Mouse (Mus musculus): ENCODE data around the gene 1700028P14Rik. TPM values are rescaled to one million over a fixed set of nuclear protein-coding genes. Genes with fewer than 3 reads are reported as not detected.
A peak's percentile ranks its signal among the peaks of the same experiment; 100 is the strongest.

Gene 1700028P14Rik
- polyA plus RNA-seq, 1 experiment, result not detected

DNA sequence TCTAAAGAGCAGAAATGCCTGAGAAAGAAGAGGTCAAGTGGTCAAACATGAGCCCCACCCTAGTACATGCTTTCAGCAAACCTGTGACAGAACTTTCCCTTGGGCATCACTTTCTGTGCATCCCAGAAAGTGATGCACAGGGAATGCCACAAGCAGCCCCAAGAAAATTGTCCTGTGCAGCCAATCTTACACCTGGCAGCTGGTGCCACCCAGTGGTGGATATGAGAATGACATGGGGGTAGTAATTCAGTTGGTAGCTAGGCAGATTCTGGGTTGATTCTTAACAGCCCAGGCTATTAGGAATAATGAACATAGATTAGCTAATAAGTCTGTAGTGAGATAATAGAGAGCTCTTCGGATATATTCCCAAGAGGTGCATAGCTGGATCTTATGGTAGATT, 128.9 kb downstream of the 1700028P14Rik start:
- peak in 1 of 2 experiments; percentile 48 for DNase-seq (ENCODE audit: low read depth in 1 of 2, low spot score in 2 of 2)
- Histone ChIP-seq H3K27ac (ENCODE audit: insufficient read depth, low read length) (no peak overlapping the region), H3K36me3 (ENCODE audit: control insufficient read depth, insufficient read depth, low read length) (no peaks in the 10 kb centered on the region), H3K4me1 (ENCODE audit: control insufficient read depth, insufficient read depth, insufficient read length) (no peaks in the 10 kb centered on the region), H3K27me3 (ENCODE audit: control insufficient read depth, insufficient read depth, low read length) (no peaks in the 10 kb centered on the region), H3K4me3 (ENCODE audit: extremely low read depth, insufficient read depth, insufficient read length) (no peak overlapping the region)
- 12% methylated on average over 1 of the region's 1 CpGs for WGBS
- TF ChIP-seq POLR2A (IDR thresholded peaks at IDR 0.05; ENCODE audit: low read depth, low read length), result no peak
- peak; percentile 51; the same call in 1 of the 2 replicates for TF ChIP-seq CTCF (IDR thresholded peaks at IDR 0.05; ENCODE audit: extremely low read depth, insufficient read depth, insufficient read length, insufficient replicate concordance)

DNA sequence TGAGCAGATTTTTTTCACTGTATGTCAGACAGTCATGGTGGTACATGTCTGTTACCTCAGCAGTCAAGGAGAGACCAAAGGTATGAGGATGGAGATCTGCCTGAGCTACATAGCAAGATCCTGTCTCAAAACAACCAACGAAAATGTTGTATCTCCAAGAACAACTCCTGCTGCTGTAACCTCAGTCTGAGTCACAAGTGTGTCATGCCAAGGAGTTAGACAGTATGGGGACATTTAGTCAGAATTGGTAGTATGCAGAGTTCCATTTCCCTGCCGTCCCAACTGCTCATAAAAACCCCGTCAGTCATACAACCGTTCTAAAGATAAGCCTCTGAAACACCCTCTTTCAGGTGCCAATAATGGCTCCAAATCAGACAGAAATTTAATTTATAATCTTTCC, 130.8 kb downstream of the 1700028P14Rik start:
- Histone ChIP-seq H3K36me3 (ENCODE audit: control insufficient read depth, insufficient read depth, low read length) (no peaks in the 10 kb centered on the region), H3K27me3 (ENCODE audit: control insufficient read depth, insufficient read depth, low read length) (no peaks in the 10 kb centered on the region), H3K4me3 (ENCODE audit: extremely low read depth, insufficient read depth, insufficient read length) (no peak overlapping the region), H3K4me1 (ENCODE audit: control insufficient read depth, insufficient read depth, insufficient read length) (no peaks in the 10 kb centered on the region), H3K27ac (ENCODE audit: insufficient read depth, low read length) (no peak overlapping the region)
- TF ChIP-seq CTCF (IDR thresholded peaks at IDR 0.05; ENCODE audit: extremely low read depth, insufficient read depth, insufficient read length, insufficient replicate concordance) (no peak), POLR2A (IDR thresholded peaks at IDR 0.05; ENCODE audit: low read depth, low read length) (no peak)
- no peak for DNase-seq (ENCODE audit: low read depth in 1 of 2, low spot score in 2 of 2)
- WGBS, result 82% methylated on average over 4 of the region's 4 CpGs

DNA sequence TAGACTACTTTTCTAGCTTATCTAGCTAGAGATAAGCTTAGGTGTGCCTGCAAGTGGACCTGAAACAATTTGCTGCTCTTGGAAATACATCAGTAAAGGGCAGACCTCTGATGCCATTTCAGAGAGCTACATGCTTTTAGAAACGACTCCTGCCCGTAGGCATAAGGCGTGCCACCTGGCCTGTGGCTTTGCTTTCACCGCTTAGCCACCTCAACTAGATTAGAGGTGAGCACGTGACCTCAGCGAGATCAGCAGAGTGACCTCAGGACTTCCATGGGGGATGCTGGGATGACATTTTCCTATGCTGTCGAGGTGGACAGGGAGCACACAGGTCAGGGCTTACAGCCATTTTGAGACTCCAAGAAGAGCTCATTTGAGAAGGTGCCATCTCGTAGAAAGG, 131.5 kb downstream of the 1700028P14Rik start:
- no peak overlapping the region for H3K4me3 ChIP-seq (ENCODE audit: extremely low read depth, insufficient read depth, insufficient read length)
- WGBS, result 84% methylated on average over 8 of the region's 8 CpGs
- TF ChIP-seq CTCF (IDR thresholded peaks at IDR 0.05; ENCODE audit: extremely low read depth, insufficient read depth, insufficient read length, insufficient replicate concordance) (no peak), POLR2A (IDR thresholded peaks at IDR 0.05; ENCODE audit: low read depth, low read length) (no peak)

DNA sequence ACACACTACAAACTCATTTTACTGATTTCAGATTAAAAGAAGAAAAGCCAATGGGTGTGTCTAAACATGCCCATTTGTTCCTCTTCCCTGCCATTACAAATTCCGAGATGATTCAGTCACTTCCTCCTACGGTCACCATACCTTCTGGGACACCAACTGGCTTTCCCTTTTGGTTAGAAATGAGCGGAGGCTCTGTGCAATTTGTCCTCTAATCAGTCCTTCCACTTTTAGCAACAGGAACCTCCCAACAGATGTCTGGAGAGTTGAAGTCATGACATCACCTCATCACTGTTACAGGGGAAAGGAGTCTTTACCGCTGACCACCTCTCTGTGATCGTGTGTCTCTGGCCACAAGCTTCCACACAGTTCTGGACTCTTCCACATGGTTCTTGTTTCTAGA, 132.0 kb downstream of the 1700028P14Rik start:
- H3K27ac ChIP-seq (ENCODE audit: insufficient read depth, low read length), result no peak overlapping the region
- WGBS, result 21% methylated on average over 5 of the region's 5 CpGs
- TF ChIP-seq POLR2A (IDR thresholded peaks at IDR 0.05; ENCODE audit: low read depth, low read length) (no peak), CTCF (IDR thresholded peaks at IDR 0.05; ENCODE audit: extremely low read depth, insufficient read depth, insufficient read length, insufficient replicate concordance) (no peak)
- no peaks in the 10 kb centered on the region for H3K36me3 ChIP-seq (ENCODE audit: control insufficient read depth, insufficient read depth, low read length)
- H3K27me3 ChIP-seq (ENCODE audit: control insufficient read depth, insufficient read depth, low read length), result no peaks in the 10 kb centered on the region
- no peak for DNase-seq (ENCODE audit: low read depth in 1 of 2, low spot score in 2 of 2)
- no peaks in the 10 kb centered on the region for H3K4me1 ChIP-seq (ENCODE audit: control insufficient read depth, insufficient read depth, insufficient read length)
- H3K4me3 ChIP-seq (ENCODE audit: extremely low read depth, insufficient read depth, insufficient read length), result no peak overlapping the region

More for the DNA sequence above, 131.5 kb downstream of the 1700028P14Rik start:
- Histone ChIP-seq H3K27ac (ENCODE audit: insufficient read depth, low read length) (no peak overlapping the region), H3K4me1 (ENCODE audit: control insufficient read depth, insufficient read depth, insufficient read length) (no peaks in the 10 kb centered on the region), H3K36me3 (ENCODE audit: control insufficient read depth, insufficient read depth, low read length) (no peaks in the 10 kb centered on the region), H3K27me3 (ENCODE audit: control insufficient read depth, insufficient read depth, low read length) (no peaks in the 10 kb centered on the region)
- DNase-seq (ENCODE audit: low read depth in 1 of 2, low spot score in 2 of 2), result no peak

GRCm38 (mm10) chr19:23518477-23518876, 134.1 kb downstream of the 1700028P14Rik start:
- Histone ChIP-seq H3K4me3 (ENCODE audit: extremely low read depth, insufficient read depth, insufficient read length) (no peak overlapping the region), H3K4me1 (ENCODE audit: control insufficient read depth, insufficient read depth, insufficient read length) (no peaks in the 10 kb centered on the region), H3K27ac (ENCODE audit: insufficient read depth, low read length) (no peak overlapping the region), H3K36me3 (ENCODE audit: control insufficient read depth, insufficient read depth, low read length) (no peaks in the 10 kb centered on the region), H3K27me3 (ENCODE audit: control insufficient read depth, insufficient read depth, low read length) (no peaks in the 10 kb centered on the region)
- no peak for TF ChIP-seq POLR2A (IDR thresholded peaks at IDR 0.05; ENCODE audit: low read depth, low read length)
- no peak for TF ChIP-seq CTCF (IDR thresholded peaks at IDR 0.05; ENCODE audit: extremely low read depth, insufficient read depth, insufficient read length, insufficient replicate concordance)
- 92% methylated on average over 5 of the region's 5 CpGs for WGBS
- no peak for DNase-seq (ENCODE audit: low read depth in 1 of 2, low spot score in 2 of 2)

GRCm38 (mm10) chr19:23511303-23511702, 141.3 kb downstream of the 1700028P14Rik start:
- Histone ChIP-seq H3K27ac (ENCODE audit: insufficient read depth, low read length) (no peak overlapping the region), H3K27me3 (ENCODE audit: control insufficient read depth, insufficient read depth, low read length) (no peaks in the 10 kb centered on the region), H3K4me3 (ENCODE audit: extremely low read depth, insufficient read depth, insufficient read length) (no peak overlapping the region), H3K4me1 (ENCODE audit: control insufficient read depth, insufficient read depth, insufficient read length) (no peaks in the 10 kb centered on the region), H3K36me3 (ENCODE audit: control insufficient read depth, insufficient read depth, low read length) (no peaks in the 10 kb centered on the region)
- TF ChIP-seq POLR2A (IDR thresholded peaks at IDR 0.05; ENCODE audit: low read depth, low read length) (no peak), CTCF (IDR thresholded peaks at IDR 0.05; ENCODE audit: extremely low read depth, insufficient read depth, insufficient read length, insufficient replicate concordance) (no peak)
- DNase-seq (ENCODE audit: low read depth in 1 of 2, low spot score in 2 of 2), result no peak
- 59% methylated on average over 2 of the region's 2 CpGs for WGBS

Other genes with a start within 250 kb of the 1700028P14Rik start
- 0.35 TPM in 2 replicates for gene Mamdc2, start 204.4 kb downstream of the 1700028P14Rik start, polyA plus RNA-seq (2012; rRNA removed)
- gene Ptar1, start 34.6 kb upstream of the 1700028P14Rik start, polyA plus RNA-seq (2012; rRNA removed), result 1.3 and 1.5 TPM in 2 replicates
- gene Apba1, start 106.1 kb upstream of the 1700028P14Rik start, polyA plus RNA-seq (2012; rRNA removed), result 2.1 and 2.6 TPM in 2 replicates

All from spleen, adult 2 months (tissue).